20 mouse cellular contexts compared by ENCODE assay signal in the genomic region with DNA sequence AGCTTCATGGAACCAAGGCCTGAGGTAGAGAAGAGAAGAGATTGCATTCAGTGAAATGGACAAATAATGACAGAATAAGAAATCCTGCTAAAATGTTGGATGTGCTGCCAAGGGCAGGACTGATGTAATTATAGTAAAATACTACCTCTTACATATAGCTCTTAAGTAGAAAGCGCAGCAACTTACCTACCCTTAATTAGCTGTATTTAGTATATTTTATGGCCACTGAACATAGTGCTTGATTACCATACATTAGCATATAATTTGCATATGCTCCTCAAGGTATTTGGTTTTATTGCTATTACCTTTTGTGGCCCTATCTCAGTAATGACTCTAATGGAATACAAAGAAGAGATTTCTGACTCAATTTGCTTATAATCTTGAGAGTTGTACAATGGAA.
"Had no signal": no experiment of that assay in that cellular context is flagged by ENCODE, and none has a peak within 500 bp of the region (broad histone marks: within the 10 kb centered on the region; RNA-seq: fewer than 3 reads in every experiment).

No protein-coding gene starts in this region.

- ATAC-seq: liver, postnatal 0 days; lung, postnatal 0 days; midbrain, embryonic 15.5 days had no signal

- H3K36me3 ChIP-seq: limb, embryonic 12.5 days; limb, embryonic 15.5 days; midbrain, embryonic 12.5 days; midbrain, embryonic 15.5 days; stomach, embryonic 15.5 days had no signal

- H3K9me3 ChIP-seq: limb, embryonic 12.5 days; limb, embryonic 15.5 days; midbrain, embryonic 15.5 days; stomach, embryonic 15.5 days had no signal

- H3K9ac ChIP-seq: limb, embryonic 12.5 days; limb, embryonic 15.5 days; liver, embryonic 14.5 days; liver, postnatal 0 days; lung, embryonic 14.5 days; midbrain, embryonic 12.5 days; midbrain, embryonic 15.5 days; stomach, embryonic 15.5 days had no signal

- DNase-seq: kidney, adult 2 months; kidney, postnatal 25 days; layer of hippocampus, postnatal 36 days; liver, postnatal 0 days; retina, postnatal 1 day; right cerebral cortex, postnatal 25 days; spleen, adult 18-20 months; thymus, postnatal 25 days had no signal

- H3K4me1 ChIP-seq: limb, embryonic 12.5 days; limb, embryonic 15.5 days; midbrain, embryonic 12.5 days; midbrain, embryonic 15.5 days; stomach, embryonic 15.5 days had no signal

- H3K27ac ChIP-seq: kidney, postnatal 0 days; left cerebral cortex, adult 2 months; limb, embryonic 12.5 days; limb, embryonic 15.5 days; liver, embryonic 14.5 days; macrophage; midbrain, embryonic 12.5 days; midbrain, embryonic 15.5 days; stomach, embryonic 15.5 days had no signal

- H3K27me3 ChIP-seq: limb, embryonic 12.5 days; limb, embryonic 15.5 days; midbrain, embryonic 12.5 days; midbrain, embryonic 15.5 days; stomach, embryonic 15.5 days had no signal

- H3K4me3 ChIP-seq: left cerebral cortex, adult 2 months; limb, embryonic 12.5 days; limb, embryonic 15.5 days; midbrain, embryonic 12.5 days; midbrain, embryonic 15.5 days; stomach, embryonic 15.5 days had no signal

- H3K4me2 ChIP-seq: limb, embryonic 12.5 days; limb, embryonic 15.5 days; liver, embryonic 11.5 days; lung, embryonic 14.5 days; midbrain, embryonic 12.5 days; midbrain, embryonic 15.5 days; stomach, embryonic 15.5 days had no signal
